In the genomic region with DNA sequence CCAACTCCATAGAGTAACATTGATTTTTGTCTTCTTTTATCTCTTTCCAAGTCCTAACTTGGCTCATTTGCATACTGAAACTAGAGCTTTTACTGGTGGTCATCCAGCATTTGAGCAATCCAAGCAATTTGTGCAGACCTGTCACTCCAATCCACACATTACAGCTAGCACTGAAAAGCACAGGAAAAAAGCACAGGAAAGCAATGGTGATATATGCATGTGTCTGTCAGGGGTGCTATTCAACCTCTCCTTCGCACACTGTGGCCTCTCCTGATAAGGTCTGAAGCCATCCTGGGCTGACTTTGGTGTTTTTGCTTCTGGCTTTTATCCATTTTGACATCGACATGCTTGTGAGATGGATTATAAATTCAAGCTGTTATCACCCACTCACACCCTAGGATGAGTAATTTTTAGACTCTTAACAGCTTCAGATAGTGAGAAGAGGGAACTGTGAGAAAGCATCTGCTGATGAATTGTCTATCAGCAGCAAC, we compare ENCODE assay signal across 11 mouse cellular contexts.
DNase-seq lines count a peak whose midpoint lies in the region; ATAC-seq and TF ChIP-seq lines count a peak whose summit lies in the region.
"Had no signal": no experiment of that assay in that cellular context is flagged by ENCODE, and none has a peak within 500 bp of the region (broad histone marks: within the 10 kb centered on the region; RNA-seq: fewer than 3 reads in every experiment).

No protein-coding gene starts in this region.

- no peaks in the 10 kb centered on the region for H3K27me3 ChIP-seq in forebrain, embryonic 15.5 days
- no peaks in the 10 kb centered on the region for H3K27me3 ChIP-seq in forebrain, embryonic 12.5 days
- no peaks in the 10 kb centered on the region for H3K27me3 ChIP-seq in cerebellum, adult 2 months (ENCODE audit: control insufficient read depth, insufficient read depth, low read length)
- H3K27me3 ChIP-seq: heart, embryonic 15.5 days; midbrain, embryonic 12.5 days had no signal

- peak; percentile 87 for ATAC-seq in forebrain, embryonic 15.5 days (replicated peaks)
- no peak for ATAC-seq in forebrain, embryonic 12.5 days (ENCODE audit: low FRiP score)

- intact Hi-C loops in left cerebral cortex, postnatal 14 days (cut with DNase I), result no loop called here

- TF ChIP-seq CTCF in cerebellum, adult 2 months (IDR thresholded peaks at IDR 0.05; ENCODE audit: borderline replicate concordance, insufficient read depth, low read depth, low read length), result no peak

- TF ChIP-seq POLR2A in cerebellum, adult 2 months (IDR thresholded peaks at IDR 0.05; ENCODE audit: borderline replicate concordance, insufficient read depth, low read length), result no peak

- no peak overlapping the region for H3K27ac ChIP-seq in forebrain, embryonic 15.5 days (replicated peaks)
- H3K27ac ChIP-seq in forebrain, embryonic 12.5 days, result no peak overlapping the region
- no peak overlapping the region for H3K27ac ChIP-seq in cerebellum, adult 2 months (ENCODE audit: insufficient read depth, low read length)
- H3K27ac ChIP-seq: heart, embryonic 15.5 days; midbrain, embryonic 12.5 days had no signal

- 48% methylated on average over 2 of the region's 2 CpGs for WGBS in forebrain, embryonic 15.5 days
- whole genome bisulfite sequencing in forebrain, embryonic 12.5 days, result 85% methylated on average over 2 of the region's 2 CpGs
- WGBS in cerebellum, adult 2 months, result 40% methylated on average over 2 of the region's 2 CpGs

- H3K4me1 ChIP-seq in forebrain, embryonic 15.5 days, result peaks cover 4% of the 10 kb centered on the region; the same call in 1 of the 2 replicates
- H3K4me1 ChIP-seq in forebrain, embryonic 12.5 days, result no peaks in the 10 kb centered on the region
- H3K4me1 ChIP-seq in cerebellum, adult 2 months (ENCODE audit: control insufficient read depth, insufficient read depth, low read length), result no peaks in the 10 kb centered on the region
- H3K4me1 ChIP-seq: midbrain, embryonic 12.5 days had no signal

- H3K4me2 ChIP-seq in forebrain, embryonic 15.5 days (replicated peaks), result no peak overlapping the region
- no peak overlapping the region for H3K4me2 ChIP-seq in forebrain, embryonic 12.5 days
- H3K4me2 ChIP-seq: heart, embryonic 15.5 days; midbrain, embryonic 12.5 days had no signal

- no peaks in the 10 kb centered on the region for H3K36me3 ChIP-seq in forebrain, embryonic 15.5 days
- H3K36me3 ChIP-seq in forebrain, embryonic 12.5 days (replicated peaks), result no peaks in the 10 kb centered on the region
- H3K36me3 ChIP-seq: heart, embryonic 15.5 days; midbrain, embryonic 12.5 days had no signal

- DNase-seq in layer of hippocampus, adult 11-12 months (ENCODE audit: low spot score), result peak; percentile 11
- DNase-seq in layer of hippocampus, postnatal 10 days (ENCODE audit: low spot score in 2 of 2), result no peak
- DNase-seq in Muller cell, postnatal 12 days (ENCODE audit: inconsistent ontology term), result peak; percentile 21
- peak; percentile 8 to 48 for DNase-seq in left cerebral cortex, postnatal 14 days (ENCODE audit: low spot score in 2 of 2)
- DNase-seq in cerebellum, adult 2 months, result no peak
- DNase-seq in thymus, postnatal 14 days, result no peak
- DNase-seq: kidney, postnatal 36 days had no signal

- no peak overlapping the region for H3K4me3 ChIP-seq in forebrain, embryonic 15.5 days
- H3K4me3 ChIP-seq in forebrain, embryonic 12.5 days (replicated peaks), result no peak overlapping the region
- H3K4me3 ChIP-seq in cerebellum, adult 2 months (replicated peaks; ENCODE audit: insufficient read depth, low read depth, low read length), result no peak overlapping the region
- H3K4me3 ChIP-seq: heart, embryonic 15.5 days; midbrain, embryonic 12.5 days had no signal

- no peak overlapping the region for H3K9ac ChIP-seq in forebrain, embryonic 15.5 days (replicated peaks)
- H3K9ac ChIP-seq in forebrain, embryonic 12.5 days, result no peak overlapping the region
- H3K9ac ChIP-seq: heart, embryonic 15.5 days; midbrain, embryonic 12.5 days had no signal

- no peaks in the 10 kb centered on the region for H3K9me3 ChIP-seq in forebrain, embryonic 15.5 days
- H3K9me3 ChIP-seq in forebrain, embryonic 12.5 days, result no peaks in the 10 kb centered on the region
- H3K9me3 ChIP-seq: heart, embryonic 15.5 days; midbrain, embryonic 12.5 days had no signal

Comparison
In these comparisons a context has a peak if more than half of its experiments do, and no peak if none do; other contexts are left out.
1. DNase-seq: peak in layer of hippocampus, adult 11-12 months (single experiment), Muller cell, postnatal 12 days (single experiment) and left cerebral cortex, postnatal 14 days (2 of 2); none in layer of hippocampus, postnatal 10 days (0 of 2), cerebellum, adult 2 months (0 of 2) and thymus, postnatal 14 days (single experiment).